Mouse (Mus musculus): ENCODE measurements around the gene Naga.

Gene Naga

DNA sequence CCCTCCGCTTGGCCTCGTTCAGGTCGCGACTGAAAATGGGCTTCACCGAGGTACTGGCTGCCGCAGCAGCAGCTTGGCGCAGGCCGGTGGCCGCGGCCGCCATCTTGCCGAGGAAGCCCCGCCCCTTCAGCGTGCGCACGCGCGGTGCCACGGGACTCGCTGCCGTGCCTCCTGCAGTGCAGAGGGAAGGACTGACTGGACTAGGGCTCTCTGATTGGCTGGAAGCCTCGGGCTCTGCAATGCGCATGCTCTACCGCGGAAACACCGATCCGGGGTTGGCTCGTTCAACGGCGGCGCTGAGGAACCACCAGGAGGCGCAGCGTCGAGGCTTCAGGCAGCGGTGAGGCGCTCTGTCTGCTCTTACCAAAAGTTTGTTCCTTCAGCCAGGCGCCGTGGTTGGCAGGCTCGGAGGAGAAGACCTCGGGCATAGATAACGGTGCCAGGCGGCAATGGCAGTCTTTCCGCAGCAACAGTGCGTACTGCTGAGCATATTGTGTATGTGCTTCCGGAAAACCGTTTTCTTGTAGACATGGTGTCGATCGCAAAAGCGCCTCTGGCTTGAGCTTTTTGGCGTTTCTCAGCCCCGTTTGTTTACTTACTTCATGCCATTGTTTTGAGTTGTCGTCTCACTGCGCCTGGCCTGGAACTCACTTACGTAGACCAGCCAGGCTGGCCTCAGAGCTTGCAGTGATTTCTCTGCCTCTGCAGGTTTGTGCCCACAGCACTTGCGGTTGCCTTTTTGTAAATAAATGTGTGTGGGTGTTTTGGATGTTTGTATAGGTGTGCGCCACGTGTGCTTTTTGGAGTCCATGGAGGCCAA, 15.6 kb upstream of the Naga start, which contains the start of gene Ndufa6:
Gene Ndufa6 (minus strand): TSS at position 197 of the 820 bp plus-strand sequence.
- DNase-seq (ENCODE audit: low spot score in 2 of 2) = peak; percentile 96

DNA sequence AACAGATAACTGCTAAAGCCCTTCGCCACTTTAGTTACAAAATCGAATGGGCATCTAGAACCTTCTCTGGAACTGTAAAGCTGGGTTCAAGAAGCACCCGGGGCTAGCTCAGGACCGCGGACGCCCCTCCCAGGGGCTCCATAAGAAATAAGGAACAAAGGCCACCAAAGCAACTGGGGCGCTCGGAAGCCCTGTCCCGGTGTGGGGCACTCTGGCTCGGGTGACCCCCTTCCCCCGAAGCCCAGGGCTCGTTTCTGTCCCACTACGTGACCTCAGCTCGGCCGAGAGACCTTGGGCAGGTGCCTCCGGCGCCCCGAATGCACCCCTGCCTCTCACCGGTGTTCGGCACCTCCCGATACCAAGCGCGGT, 15.0 kb upstream of the Naga start:
- DNase-seq (ENCODE audit: low spot score in 2 of 2) = no peak

DNA sequence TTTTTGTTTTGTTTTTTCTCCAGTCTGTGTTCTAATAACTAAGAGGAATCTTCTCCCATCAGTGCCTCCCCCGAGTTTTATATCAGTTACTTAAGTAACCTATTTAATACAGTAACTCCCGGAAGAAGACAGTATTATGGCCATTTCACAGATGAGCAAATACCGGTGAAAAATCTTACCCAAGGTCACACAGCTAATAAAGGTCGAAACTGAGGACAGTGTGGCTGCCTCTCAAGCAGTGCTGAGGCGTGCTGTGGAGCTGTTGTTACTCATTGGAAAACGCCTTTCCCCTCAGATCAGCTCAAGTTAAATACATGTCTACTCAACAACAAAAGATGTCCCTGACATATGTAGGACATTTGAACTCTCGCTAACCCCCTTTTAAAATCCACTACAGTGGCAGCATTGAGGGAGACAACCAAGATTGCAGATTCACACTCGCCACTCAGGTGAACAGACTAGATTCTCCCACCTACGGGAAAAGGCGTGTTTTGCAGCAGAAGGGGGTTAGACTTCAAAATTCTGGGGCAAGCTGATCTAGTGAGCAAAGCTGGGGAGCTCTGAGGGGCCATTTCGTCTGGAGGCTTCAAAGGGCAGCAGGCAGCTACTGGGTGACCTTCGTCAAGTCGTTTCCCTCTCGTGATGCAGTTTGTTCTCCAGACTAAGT, 14.5 kb upstream of the Naga start:
- DNase-seq (ENCODE audit: low spot score in 2 of 2) = peak in 1 of 2 experiments; percentile 18

DNA sequence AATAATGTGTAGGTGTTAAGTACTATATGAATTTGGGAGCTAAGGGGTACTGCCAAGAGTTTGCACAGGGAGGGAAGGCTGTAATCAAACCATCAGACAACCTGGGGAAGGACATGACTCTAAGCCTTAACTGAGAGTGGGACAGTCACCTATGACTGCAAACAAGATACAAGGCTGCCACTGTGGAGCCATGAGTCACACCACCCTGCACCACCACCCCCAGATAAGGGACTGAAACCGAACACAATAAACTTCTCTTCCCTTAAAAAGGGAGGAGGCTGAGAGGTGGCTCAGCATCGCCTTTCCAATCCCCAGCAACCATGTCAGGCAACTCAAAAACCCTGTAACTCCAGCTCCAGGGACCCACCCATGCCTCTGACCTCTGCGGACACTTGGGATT, 12.8 kb upstream of the Naga start:
- no peak for DNase-seq (ENCODE audit: low spot score in 2 of 2)

DNA sequence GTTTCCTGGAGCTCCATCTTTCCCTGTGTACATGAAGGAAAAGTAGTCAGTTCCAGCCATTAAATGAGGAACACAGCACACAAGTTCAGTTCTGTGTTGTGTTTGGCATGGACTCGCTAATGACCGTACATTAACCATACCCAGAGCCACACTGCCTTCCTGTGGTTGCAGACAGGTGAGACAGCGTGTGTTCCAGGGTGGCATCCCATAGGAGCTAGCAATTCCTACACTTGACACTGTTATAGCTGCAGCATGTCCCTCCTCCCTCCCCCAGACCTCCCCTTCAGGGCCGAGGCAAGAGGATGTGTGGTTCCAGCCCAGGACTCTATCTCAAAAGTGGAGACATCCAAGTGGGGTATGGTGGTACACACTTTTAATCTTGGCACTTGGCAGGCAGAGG, 11.6 kb upstream of the Naga start:
- no peak for DNase-seq (ENCODE audit: low spot score in 2 of 2)

DNA sequence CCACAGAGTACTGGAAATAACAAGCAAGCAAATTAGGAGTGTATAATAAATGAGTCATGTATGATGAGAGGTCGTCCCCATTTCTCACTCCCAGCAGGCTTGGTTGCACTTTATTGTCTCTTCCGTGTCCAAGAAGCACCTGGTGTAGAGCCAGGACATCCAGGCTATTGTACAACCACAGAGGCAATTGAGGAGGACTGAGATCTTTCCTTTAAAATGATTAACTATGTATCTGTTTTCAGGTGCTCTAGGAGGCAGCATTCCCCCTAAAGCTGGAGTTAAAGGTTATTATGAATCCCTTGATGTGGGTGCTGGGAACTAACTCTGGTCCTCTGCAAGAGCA, 10.2 kb upstream of the Naga start:
- no peak for DNase-seq (ENCODE audit: low spot score in 2 of 2)

DNA sequence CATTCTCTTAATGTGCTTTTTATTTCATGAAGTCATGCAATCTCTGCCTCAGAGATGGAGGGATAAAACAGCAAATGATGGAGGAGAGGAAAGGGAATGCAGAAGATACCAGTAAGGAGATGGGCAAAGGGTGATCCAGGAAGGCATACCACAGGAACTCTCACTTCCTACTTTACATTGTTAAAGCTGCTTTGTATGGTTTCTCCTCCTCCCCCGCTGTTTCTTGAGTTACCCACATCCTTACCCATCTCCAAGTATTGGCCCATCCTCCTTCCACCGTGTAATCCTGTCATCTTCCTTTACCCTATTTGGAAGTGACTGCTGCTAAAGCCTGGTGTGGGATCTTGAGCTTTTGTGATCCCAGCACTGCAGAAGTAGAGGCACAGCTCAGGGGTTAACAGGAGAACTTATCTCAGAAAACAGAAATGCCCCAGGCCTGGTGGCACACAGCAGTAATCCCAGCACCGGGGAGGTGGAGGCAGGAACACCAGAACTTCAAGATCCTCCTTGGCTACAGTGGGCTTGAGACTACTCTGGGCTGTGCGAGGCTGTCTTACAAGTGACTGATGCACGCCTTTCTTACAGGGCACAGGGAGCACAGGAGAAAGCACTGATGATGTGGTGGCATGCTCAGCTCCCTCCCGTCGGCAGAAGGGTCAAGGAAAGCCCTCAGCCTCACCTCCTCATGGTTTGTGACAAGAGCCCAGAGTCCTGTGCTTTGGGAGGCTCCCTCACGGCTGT, 9.7 kb upstream of the Naga start:
- no peak for DNase-seq (ENCODE audit: low spot score in 2 of 2)

DNA sequence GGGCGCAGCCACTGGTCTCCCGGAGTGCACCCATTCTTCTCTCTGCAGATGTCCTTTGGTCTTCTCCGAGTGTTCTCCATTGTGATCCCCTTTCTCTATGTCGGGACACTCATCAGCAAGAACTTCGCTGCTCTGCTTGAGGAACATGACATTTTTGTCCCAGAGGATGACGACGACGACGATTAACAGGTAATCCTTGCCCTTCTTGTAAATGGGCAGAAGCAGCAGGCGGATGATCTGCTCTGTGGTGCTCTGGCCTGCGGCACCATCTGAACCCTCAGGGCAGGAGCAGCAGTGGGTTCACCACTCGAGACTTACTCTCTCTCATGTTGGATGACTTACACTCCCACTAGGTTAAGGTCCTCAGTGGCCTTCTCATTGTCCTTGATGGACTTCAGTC, 9.1 kb upstream of the Naga start:
- DNase-seq (ENCODE audit: low spot score in 2 of 2) = no peak

DNA sequence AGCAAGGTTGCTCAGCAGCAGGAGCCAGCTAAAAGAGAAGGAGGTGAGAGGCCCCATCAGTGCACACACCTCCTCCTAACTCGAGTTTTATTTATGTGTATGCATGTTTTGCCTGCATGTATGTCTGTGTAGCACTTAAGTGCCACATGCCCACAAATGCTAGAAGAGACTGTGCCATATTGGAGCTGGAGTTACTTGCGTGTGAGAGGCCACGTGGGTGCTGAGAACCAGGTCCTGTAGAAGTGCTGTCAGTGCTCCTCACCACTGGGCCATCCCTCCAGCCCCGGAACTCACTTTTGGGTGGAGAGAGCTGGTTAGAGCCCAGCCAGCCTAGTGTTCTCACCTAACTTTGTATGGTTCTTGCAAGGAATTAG, 8.6 kb upstream of the Naga start:
- DNase-seq (ENCODE audit: low spot score in 2 of 2) = no peak

DNA sequence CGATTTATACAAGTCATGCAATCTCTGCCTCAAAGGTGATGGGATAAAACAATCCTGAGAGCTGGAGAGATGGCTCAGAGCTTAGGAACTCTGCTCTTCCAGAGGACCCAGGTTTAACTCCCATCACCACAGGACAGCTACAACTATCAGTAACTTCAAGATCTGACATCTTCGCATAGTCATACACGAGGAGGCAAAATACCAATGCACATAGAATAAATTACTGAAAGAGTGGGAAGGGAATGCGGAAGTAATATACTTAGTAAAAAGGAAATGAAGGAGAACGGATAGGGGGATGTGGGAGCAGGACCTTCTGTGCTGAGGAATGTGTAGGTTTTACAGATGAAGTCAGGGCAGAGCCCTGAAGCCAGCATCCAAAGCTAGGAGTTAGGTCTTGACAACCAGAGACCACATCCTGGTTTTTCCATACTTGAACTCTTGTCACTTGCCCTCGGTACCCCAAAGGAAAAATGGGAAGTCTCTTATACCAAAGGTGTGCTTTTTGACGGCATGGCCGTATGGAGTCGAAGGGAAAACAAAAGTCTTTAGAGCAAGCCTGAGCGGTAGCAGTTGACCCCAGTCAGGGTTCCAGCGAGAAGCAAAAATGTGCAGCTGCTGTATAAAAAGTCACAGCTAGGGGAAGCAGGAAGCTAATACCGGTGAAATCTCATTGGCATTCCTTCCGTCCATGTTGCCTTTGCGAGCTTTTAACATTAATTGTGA, 8.0 kb upstream of the Naga start:
- no peak for DNase-seq (ENCODE audit: low spot score in 2 of 2)

DNA sequence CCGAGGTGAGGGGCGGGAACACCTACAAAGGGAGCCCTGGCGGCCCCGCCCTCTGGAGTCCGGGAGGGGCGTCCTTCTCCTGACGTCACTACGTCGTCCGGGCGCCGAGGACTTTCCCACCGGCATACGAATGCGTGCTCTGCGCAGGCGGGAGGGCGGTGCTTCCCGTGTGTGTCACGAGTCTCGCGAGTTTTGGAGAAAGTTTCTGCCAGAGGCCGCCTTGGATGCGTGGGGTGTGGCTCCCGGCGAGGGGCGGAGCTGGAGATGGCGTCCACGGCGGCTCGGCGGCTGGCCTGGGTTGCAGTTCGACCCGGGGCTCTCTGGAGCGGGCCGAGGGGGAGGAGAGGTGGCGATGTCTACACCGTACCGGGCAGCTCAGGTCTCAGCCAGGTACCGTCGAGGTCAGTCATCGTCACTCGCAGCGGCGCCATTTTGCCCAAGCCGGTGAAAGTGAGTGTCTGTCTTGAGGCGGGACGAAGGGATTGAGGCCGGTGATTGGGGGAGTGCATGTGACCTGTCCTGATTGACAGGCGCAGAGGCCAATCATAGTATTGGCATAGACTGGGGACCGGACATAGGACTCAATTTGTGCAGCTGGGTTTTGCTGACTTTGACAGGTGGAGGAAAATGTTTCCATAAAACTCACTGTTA, 7.2 kb upstream of the Naga start:
- peak; percentile 97 to 99 for DNase-seq (ENCODE audit: low spot score in 2 of 2)

DNA sequence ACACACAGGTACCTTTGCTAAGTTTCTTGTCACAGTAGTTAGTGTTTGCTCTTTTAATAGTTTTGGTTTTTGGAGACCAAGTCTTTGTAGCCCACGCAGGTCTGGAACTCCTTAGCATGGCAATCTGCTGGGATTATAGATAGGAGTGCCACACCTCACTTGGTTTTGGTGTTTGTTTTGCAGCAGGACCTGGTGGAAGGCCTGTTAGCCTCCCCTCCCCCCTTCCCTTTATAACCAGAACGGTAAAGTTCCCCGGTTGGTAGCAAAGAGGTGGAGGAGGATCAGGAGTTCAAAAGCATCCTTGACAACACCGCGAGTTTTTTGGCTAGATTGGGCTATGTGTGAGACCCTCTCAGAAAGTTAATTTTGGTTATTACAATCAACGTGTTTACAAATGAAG, 6.2 kb upstream of the Naga start:
- DNase-seq (ENCODE audit: low spot score in 2 of 2) = no peak

DNA sequence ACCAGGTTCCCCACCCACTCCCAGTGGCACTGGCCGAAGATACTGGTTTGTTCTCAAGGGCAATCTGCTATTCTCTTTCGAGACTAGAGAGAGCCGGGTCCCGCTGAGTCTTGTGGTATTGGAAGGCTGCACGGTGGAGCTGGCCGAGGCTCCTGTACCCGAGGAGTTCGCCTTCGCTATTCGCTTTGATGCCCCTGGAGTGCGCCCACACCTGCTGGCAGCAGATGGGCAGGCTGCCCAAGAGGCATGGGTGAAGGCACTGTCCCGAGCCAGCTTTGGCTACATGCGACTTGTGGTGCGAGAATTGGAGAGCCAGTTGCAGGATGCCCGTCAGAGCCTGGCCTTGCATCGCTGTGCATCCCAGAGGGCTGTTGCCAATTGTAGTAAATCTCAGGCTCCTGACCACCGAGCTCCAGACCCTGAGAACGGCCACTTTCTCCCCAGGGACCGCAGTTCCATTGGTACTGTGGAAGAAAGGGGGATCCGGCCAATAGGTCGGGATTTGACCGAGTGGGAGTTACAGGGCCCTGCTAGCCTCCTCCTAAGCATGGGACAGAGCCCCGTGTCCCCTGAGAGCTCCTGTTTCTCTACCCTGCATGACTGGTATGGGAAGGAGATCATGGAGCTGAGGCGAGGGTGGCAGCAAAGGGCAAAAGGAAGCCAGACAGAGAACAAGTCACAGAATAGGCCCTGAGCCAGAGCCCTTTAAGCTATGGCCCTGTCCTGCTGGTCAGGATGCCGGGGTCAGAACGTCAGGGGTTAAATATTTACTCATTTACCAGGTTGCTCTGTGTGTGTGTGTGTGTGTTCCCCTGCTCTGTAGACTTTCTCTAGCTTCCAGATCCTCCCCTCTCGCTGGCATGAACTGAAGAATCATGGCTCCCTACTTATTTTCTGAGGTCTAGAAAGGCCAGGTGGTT, 4.9 kb upstream of the Naga start:
- no peak for DNase-seq (ENCODE audit: low spot score in 2 of 2)

DNA sequence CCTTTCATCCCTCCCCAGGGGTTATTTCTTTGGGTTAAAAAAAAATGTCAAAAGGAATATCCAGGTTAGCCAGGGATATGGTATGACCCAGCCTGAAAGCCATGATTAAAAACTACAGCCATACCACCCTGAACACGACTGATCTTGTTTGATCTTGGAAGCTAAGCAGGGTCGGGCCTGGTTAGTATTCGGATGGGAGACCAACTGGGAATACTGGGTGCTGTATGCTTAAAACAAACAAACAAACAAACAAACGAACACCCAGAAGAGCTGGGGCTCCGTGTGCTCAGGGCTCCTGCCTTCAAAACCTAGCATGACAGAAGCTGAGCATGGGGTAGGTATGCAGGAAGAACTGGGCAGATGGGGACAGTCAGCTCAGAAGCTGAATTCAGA, 3.8 kb upstream of the Naga start:
- DNase-seq (ENCODE audit: low spot score in 2 of 2) = no peak

DNA sequence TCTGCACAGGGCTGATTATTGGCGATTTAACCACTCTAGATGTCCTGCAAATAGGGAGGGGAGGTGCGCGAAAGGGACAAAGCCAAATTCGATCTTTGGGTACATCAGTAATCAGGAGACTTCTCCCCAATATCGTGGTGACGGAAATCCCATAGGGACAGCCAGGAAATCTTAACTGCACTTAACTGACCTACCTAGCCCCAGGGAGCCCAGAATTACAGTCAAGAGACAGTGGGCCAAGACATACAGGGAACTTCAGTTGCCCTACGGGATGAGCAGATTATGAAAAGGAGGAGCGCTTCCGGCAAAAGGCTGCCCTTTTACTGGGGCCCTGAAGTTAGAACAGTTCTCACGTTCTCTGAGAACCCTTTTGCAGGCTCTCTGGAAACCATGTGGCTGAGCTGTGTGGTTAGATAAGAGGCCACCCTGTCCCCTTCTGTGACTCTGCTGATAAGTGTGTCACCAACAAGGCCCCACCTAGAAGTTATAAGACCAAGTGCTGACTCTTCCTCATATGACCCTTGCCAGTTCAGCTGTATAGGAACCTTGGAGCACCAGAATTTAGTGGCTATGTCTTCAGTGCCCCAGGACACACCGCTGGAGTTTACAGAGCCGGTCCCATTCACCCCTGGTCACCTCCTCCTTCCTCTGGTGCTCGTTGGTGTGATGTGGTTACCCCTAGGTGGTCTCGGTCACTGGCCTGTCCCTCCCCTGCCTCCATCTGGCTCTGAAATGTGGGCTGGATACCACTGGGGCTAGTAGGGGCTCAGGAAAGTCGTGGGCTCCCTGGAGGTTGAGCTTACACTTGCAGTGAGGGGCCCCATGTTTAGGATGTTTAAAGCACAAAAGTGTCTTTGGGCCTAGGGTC, 3.2 kb upstream of the Naga start:
- no peak for DNase-seq (ENCODE audit: low spot score in 2 of 2)

DNA sequence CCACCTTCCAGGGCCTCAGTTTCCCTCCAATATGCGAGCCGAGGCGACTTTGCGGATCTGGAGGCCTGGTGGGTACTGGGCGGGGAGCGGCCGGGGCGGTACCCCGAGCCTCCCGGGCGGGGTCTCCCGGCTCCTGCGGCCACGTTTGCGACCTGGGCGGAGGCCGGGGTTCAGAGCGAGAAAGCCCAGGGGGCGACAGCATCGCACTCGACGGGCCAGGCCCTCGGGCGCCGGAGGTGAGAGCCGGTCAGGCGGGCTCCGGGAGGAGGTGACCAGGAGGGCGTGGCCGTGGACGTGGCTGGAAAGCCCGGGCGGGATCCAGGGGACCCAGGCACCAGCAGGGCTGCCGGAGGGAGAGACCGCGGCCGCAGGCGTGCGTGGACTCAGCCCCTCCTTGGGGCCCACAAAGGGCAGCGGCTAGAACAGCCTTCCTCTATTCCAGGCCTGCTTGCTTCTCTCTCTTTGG, 2.3 kb upstream of the Naga start:
- DNase-seq (ENCODE audit: low spot score in 2 of 2) = no peak

DNA sequence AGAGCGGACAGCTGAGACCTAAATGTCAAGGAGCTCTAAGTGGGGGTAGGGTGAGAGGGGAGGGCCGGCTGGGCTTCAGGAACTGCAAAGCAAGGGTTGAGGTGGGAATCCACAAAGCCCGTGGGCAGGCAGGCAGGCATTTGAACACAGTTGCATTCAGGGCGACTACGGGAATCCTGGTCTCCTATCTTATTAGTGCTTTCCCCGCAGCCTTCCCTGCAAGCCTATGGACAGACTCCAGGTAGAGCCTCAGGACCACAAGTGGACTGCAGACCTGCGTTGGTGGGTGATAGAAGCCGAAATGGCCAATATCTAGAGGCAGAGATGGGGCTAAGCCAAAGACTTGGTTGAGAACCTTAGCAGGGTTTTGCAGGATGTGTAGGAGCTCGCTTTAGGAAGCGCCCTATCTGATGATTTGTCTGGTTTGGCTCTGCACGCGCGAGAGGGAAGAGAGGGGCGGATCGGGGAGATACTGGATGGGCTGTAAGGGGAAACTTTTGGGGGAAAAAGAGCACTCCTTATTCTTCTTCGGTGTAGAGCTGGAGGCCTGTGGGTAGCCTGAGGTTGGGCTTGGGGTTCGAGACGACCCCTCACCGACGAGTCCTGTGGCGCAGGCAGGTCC, 1.8 kb upstream of the Naga start:
- DNase-seq (ENCODE audit: low spot score in 2 of 2) = no peak

DNA sequence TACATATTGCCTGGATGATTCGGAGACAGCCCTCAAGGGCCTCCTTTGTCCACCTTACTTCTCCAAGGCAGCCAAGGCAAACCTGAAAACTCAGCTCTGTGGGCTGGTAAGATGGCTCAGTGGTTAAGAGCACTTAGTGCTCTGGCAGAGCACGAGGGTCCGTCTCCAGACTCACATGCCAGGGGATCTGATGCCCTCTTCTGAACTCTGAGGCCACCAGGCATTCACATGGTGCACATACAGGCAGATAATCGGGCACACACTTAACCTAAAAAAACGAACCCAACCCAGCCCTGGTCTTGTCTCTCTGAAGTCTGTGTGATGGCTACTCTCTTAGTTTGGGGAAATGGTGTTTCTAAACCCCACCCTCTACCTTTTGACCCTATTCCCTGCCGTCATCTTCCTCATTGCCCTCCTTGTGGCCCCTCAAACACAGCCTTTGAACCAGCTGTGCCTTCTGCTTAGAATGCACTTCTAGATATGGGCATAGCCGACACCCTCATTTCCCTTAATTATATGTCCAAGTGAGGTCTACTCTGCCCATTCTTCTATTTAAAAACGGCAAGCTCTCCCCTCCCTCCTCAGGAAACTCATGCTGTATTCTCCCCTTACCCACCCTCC, 1.0 kb upstream of the Naga start:
- DNase-seq (ENCODE audit: low spot score in 2 of 2) = no peak

DNA sequence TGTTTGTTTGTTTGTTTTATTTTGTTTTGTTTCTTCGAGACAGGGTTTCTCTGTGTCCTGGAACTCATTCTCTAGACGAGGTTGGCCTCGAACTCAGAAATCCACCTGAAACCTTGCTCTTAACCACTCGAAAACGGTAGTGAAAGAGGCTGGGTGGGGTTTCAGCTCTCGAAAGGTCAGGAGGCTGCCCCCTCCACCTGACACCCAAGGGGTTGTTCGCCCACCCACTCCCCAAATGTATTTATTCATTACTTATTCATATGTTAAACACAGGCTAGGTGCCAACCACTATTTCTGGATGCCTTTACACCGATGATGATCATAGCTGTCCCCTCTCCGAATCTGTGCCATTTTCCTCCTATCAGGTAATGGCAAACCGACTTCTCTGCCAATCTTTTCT, 425 bp upstream of the Naga start:
- no peak for DNase-seq (ENCODE audit: low spot score in 2 of 2)
